Mouse (Mus musculus) heart, adult 2 months (tissue): ENCODE results near the gene Mecom. TPM values are rescaled to one million over a fixed set of nuclear protein-coding genes. Genes with fewer than 3 reads are reported as not detected.

Source experiments
- DNase-seq, 2 experiments: peaks; one replicate each; pipeline ENCODE4 v3.0.0; 2021
- H3K27ac ChIP-seq: fragments of 200-600 bp; 2 replicates; pipeline ENCODE4 v1.8.1; 2022
- H3K27me3 ChIP-seq: fragments of 200-500 bp; 2 replicates; pipeline ENCODE4 v1.6.1; 2012; ENCODE audit warnings: mild to moderate bottlenecking, low read length, inconsistent platforms, mixed read lengths; ENCODE audit not compliant: control insufficient read depth, insufficient read depth
- H3K36me3 ChIP-seq: fragments of 200-500 bp; 2 replicates; pipeline ENCODE4 v1.6.1; 2012; ENCODE audit warnings: low read length, inconsistent platforms; ENCODE audit not compliant: control insufficient read depth, insufficient read depth
- H3K4me1 ChIP-seq: fragments of 200-500 bp; 2 replicates; pipeline ENCODE4 v1.6.1; 2011; ENCODE audit warnings: low read length; ENCODE audit not compliant: control insufficient read depth, insufficient read depth
- H3K4me3 ChIP-seq: fragments of 200-600 bp; 2 replicates; pipeline ENCODE4 v1.8.1; 2022
- H3K79me2 ChIP-seq: fragments of 200-500 bp; replicated peaks from 2 replicates; pipeline ENCODE4 v1.6.1; 2012; ENCODE audit warnings: mild to moderate bottlenecking, inconsistent platforms, low read length, moderate library complexity, mixed read lengths; ENCODE audit not compliant: control insufficient read depth, insufficient read depth
- H3K9ac ChIP-seq: fragments of 200-500 bp; 2 replicates; pipeline ENCODE4 v1.6.1; 2012; ENCODE audit warnings: low read depth, mild to moderate bottlenecking, control low read depth, inconsistent platforms, low read length, mixed read lengths
- CTCF ChIP-seq: fragments of 200-600 bp; IDR thresholded peaks from 2 replicates; pipeline ENCODE4 v1.8.1; 2022; ENCODE audit warnings: antibody characterized with exemption, mild to moderate bottlenecking, moderate library complexity
- EP300 ChIP-seq: fragments of 200-500 bp; IDR thresholded peaks from 2 replicates; pipeline ENCODE4 v1.6.1; 2011; ENCODE audit warnings: low read depth, low read length, control low read depth; ENCODE audit not compliant: insufficient read depth
- POLR2A ChIP-seq: fragments of 200-500 bp; IDR thresholded peaks from 2 replicates; pipeline ENCODE4 v1.6.1; 2011; ENCODE audit warnings: mild to moderate bottlenecking, low read depth, low read length, control low read depth; ENCODE audit not compliant: insufficient read depth
- WGBS: fragments of 180-500 bp; shearing (Covaris S2); methylation state at CpG from one replicate; pipeline ENCODE4 v1.1.7; 2018; 5-methylcytosine and 5-hydroxymethylcytosine counted together
- intact Hi-C: fragments of 180-260 bp; cut with DNase I; formaldehyde crosslinking; loops from one replicate; pipeline ENCODE4 v1.15.1; 2025
- polyA plus RNA-seq: library from polyadenylated mRNA; depleted of rRNA; stranded (reverse); fragments of >200 nt; gene quantifications from 2 replicates; pipeline ENCODE4 v1.2.3, GENCODE M21; 2012
- total RNA-seq, 2 experiments: library from RNA; stranded (reverse); gene quantifications; 2 replicates each; pipeline ENCODE4 v1.2.3; 2021

The Mecom gene
- total and polyA plus RNA-seq, 3 experiments: 5.2 to 18.6 (median 12.5) TPM

GRCm38 (mm10) chr3:30508930-30509910 lies 38.6 kb downstream of the Mecom start:
- H3K27ac ChIP-seq: peak overlapping the region; percentile 95
- peak; percentile 27 for TF ChIP-seq POLR2A
- TF ChIP-seq EP300: no peak
- no peak for TF ChIP-seq CTCF
- peaks cover 8% of the 10 kb centered on the region for H3K4me1 ChIP-seq
- H3K9ac ChIP-seq: peak overlapping the region; percentile 97
- peak; percentile 77 to 79 for DNase-seq
- 2% methylated on average over 40 of the region's 55 CpGs for WGBS
- peaks cover 2% of the 10 kb centered on the region for H3K27me3 ChIP-seq
- peak overlapping the region; percentile 80 for H3K4me3 ChIP-seq
- no peaks in the 10 kb centered on the region for H3K36me3 ChIP-seq
- no peaks in the 10 kb centered on the region for H3K79me2 ChIP-seq
- intact Hi-C loops: loop anchor here (2.0 to 5.0 kb wide), 2 partner anchors 52 to 97 kb away; no protein-coding TSS in a partner anchor

GRCm38 (mm10) chr3:30508296-30508929 lies 39.4 kb downstream of the Mecom start:
- Histone ChIP-seq H3K79me2 (no peaks in the 10 kb centered on the region), H3K36me3 (no peaks in the 10 kb centered on the region), H3K4me3 (peak overlapping the region; percentile 80), H3K27me3 (peaks cover 2% of the 10 kb centered on the region), H3K9ac (peak overlapping the region; percentile 97), H3K4me1 (peaks cover 8% of the 10 kb centered on the region), H3K27ac (peak overlapping the region; percentile 95)
- WGBS: under 1% methylated on average over 64 of the region's 73 CpGs
- DNase-seq: peak; percentile 90 to 93
- TF ChIP-seq CTCF (peak; percentile 73), EP300 (0 out of 2 replicates have a peak, but pooled peaks have one; percentile 12), POLR2A (peak; percentile 64; the same call in 1 of the 2 replicates)
- intact Hi-C loops: loop anchor here (2.0 to 5.0 kb wide), 2 partner anchors 52 to 96 kb away; no protein-coding TSS in a partner anchor

DNA sequence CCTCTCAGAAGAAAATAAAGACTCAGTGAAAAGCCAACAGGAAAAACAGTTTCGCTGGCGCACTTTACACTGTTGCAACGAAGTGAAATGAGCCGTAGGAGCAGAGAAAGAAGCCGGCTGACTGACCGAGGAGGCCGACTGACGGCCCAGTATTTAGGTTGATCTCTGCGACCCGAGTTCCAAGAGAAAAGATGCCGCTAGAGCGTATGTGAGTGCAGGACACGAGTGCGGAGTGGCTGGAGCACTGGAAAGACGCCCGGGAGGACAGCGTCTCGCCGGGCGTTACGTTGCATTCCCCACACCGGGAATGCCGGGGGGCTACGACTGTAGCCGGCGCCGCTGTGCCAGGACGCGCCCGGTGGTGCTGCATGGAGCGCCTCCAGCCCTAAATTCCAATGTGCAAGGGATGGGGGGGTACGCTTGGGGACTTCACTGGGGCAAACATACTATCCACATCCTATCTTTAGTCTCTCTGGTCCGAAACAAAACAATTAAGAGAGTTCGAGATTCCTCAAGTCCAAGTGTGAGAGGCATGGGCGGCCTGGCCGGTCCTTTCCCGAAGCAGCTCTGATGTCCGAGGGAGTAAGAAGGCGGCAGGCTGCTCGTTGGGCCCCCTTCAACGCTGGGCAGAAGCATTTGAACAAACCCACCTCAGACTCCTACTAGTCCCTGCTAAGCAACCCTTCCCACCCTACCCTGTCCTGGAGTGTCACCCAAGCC lies 40.1 kb downstream of the Mecom start:
- under 1% methylated on average over 41 of the region's 41 CpGs for WGBS
- no peaks in the 10 kb centered on the region for H3K79me2 ChIP-seq
- peak overlapping the region; percentile 97 for H3K9ac ChIP-seq
- H3K27ac ChIP-seq: peak overlapping the region; percentile 95
- TF ChIP-seq POLR2A: no peak
- TF ChIP-seq EP300: no peak
- no peak for TF ChIP-seq CTCF
- intact Hi-C loops: loop anchor here (1.0 to 5.0 kb wide), 3 partner anchors 41 to 95 kb away; no protein-coding TSS in a partner anchor
- H3K36me3 ChIP-seq: no peaks in the 10 kb centered on the region
- peak; percentile 67 to 76 for DNase-seq
- peaks cover 8% of the 10 kb centered on the region for H3K4me1 ChIP-seq
- peaks cover 2% of the 10 kb centered on the region for H3K27me3 ChIP-seq
- peak overlapping the region; percentile 80 for H3K4me3 ChIP-seq

DNA sequence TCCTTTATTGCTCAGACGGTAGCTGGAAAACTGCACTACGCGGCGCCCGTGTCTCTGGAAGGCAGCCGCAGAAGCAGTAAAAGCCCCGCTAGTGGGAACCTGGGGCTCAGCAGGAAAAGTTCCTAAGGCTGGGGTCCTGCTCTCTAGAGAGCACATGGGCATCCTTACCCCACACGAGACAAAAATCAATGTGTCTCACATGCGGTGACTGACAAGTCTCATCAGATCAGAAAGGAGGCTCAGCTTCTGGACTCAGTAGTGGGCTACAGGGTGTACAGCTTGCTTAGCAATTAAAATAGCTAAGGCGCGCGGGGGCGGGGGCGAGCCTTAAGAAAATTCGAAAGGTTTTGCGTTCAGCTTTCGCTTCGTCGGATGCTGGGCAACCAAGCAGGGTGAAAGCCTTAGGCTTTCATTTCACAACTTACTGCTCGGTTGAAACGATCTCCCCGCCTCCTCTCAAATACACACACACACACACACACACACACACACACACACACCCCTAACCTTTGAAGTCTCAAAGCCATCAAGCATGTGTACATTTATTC lies 40.7 kb downstream of the Mecom start:
- Histone ChIP-seq H3K9ac (peak overlapping the region; percentile 97), H3K27ac (peak overlapping the region; percentile 95), H3K27me3 (peaks cover 2% of the 10 kb centered on the region), H3K4me3 (peak overlapping the region; percentile 80), H3K79me2 (no peaks in the 10 kb centered on the region), H3K4me1 (peaks cover 8% of the 10 kb centered on the region), H3K36me3 (no peaks in the 10 kb centered on the region)
- intact Hi-C loops: loop anchor here (1.0 to 5.0 kb wide), 2 partner anchors 41 to 95 kb away; no protein-coding TSS in a partner anchor
- peak; percentile 71 to 76 for DNase-seq
- 3% methylated on average over 22 of the region's 22 CpGs for WGBS
- TF ChIP-seq POLR2A (0 out of 2 replicates have a peak, but pooled peaks have one; percentile 23), CTCF (no peak), EP300 (no peak)
